In genomic region chr12:33235771-33236323, GRCm38 (mm10) we compare ENCODE assay signal across 7 mouse cellular contexts.
DNase-seq lines count a peak whose midpoint lies in the region; ATAC-seq and TF ChIP-seq lines count a peak whose summit lies in the region.

No protein-coding gene starts in this region.

- no peaks in the 10 kb centered on the region for H3K36me3 ChIP-seq in liver, adult 2 months (ENCODE audit: control insufficient read depth, insufficient read depth, low read length)
- H3K36me3 ChIP-seq in midbrain, postnatal 0 days (ENCODE audit: insufficient read depth, low read length): no peaks in the 10 kb centered on the region

- ATAC-seq in midbrain, postnatal 0 days (ENCODE audit: low FRiP score): no peak

- no peak overlapping the region for H3K9ac ChIP-seq in liver, adult 2 months (ENCODE audit: low read depth, low read length)
- H3K9ac ChIP-seq in midbrain, postnatal 0 days (replicated peaks; ENCODE audit: low read length, poor library complexity, severe bottlenecking): no peak overlapping the region

- no peak overlapping the region for H3K4me3 ChIP-seq in liver, adult 2 months (ENCODE audit: insufficient read depth, low read depth, low read length)
- no peak overlapping the region for H3K4me3 ChIP-seq in midbrain, postnatal 0 days (ENCODE audit: low read depth, low read length)

- no peaks in the 10 kb centered on the region for H3K9me3 ChIP-seq in midbrain, postnatal 0 days (ENCODE audit: low read length)

- no peaks in the 10 kb centered on the region for H3K4me1 ChIP-seq in liver, adult 2 months (ENCODE audit: control insufficient read depth, insufficient read depth, low read length)
- no peaks in the 10 kb centered on the region for H3K4me1 ChIP-seq in midbrain, postnatal 0 days (ENCODE audit: insufficient read depth, low read length)

- H3K79me2 ChIP-seq in liver, adult 2 months (ENCODE audit: control insufficient read depth, insufficient read depth, low read length): no peaks in the 10 kb centered on the region

- H3K27me3 ChIP-seq in liver, adult 2 months (ENCODE audit: control insufficient read depth, insufficient read depth, low read length): no peaks in the 10 kb centered on the region
- no peaks in the 10 kb centered on the region for H3K27me3 ChIP-seq in midbrain, postnatal 0 days (ENCODE audit: insufficient read depth, low read length)

- no peak for TF ChIP-seq CTCF in liver, adult 2 months (IDR thresholded peaks at IDR 0.05; ENCODE audit: low read depth, low read length)
- TF ChIP-seq CTCF in midbrain, postnatal 0 days (IDR thresholded peaks at IDR 0.05): no peak

- TF ChIP-seq POLR2A in liver, adult 2 months (IDR thresholded peaks at IDR 0.05; ENCODE audit: extremely low read depth, insufficient read depth, low read length): no peak

- 76% methylated on average over 13 of the region's 13 CpGs for WGBS in liver, adult 2 months
- 52% methylated on average over 13 of the region's 13 CpGs for WGBS in midbrain, postnatal 0 days

- H3K4me2 ChIP-seq in midbrain, postnatal 0 days (ENCODE audit: low read depth, low read length, poor library complexity, severe bottlenecking): no peak overlapping the region

- DNase-seq in liver, adult 2 months (ENCODE audit: extremely low read depth, low read depth, low spot score): peak; percentile 28
- DNase-seq in liver: no peak
- DNase-seq in brain, adult 2 months (ENCODE audit: low read depth, low spot score): peak; percentile 54
- DNase-seq in heart, adult 8-10 months (ENCODE audit: low spot score): peak; percentile 36
- DNase-seq in midbrain, postnatal 0 days (ENCODE audit: low spot score): peak; percentile 48
- DNase-seq in thymus, adult 18-20 months: no peak
- no peak for DNase-seq in frontal cortex, postnatal 14 days (ENCODE audit: low spot score in 2 of 2)

- no peak overlapping the region for H3K27ac ChIP-seq in liver, adult 2 months (replicated peaks; ENCODE audit: insufficient read depth, low read depth, low read length)
- no peak overlapping the region for H3K27ac ChIP-seq in midbrain, postnatal 0 days (ENCODE audit: low read depth, low read length)

Comparison
In these comparisons a context has a peak if more than half of its experiments do, and no peak if none do; other contexts are left out.
1. DNase-seq: peak in liver, adult 2 months (single experiment), brain, adult 2 months (single experiment), heart, adult 8-10 months (single experiment) and midbrain, postnatal 0 days (single experiment); none in liver (single experiment), thymus, adult 18-20 months (0 of 2) and frontal cortex, postnatal 14 days (0 of 2).